Comparison of ENCODE assay signal across 15 mouse cellular contexts in genomic region chr5:142692971-142693737, GRCm38 (mm10). TPM values are rescaled to one million over a fixed set of nuclear protein-coding genes. Genes with fewer than 3 reads are reported as not detected.
A peak's percentile ranks its signal among the peaks of the same experiment; 100 is the strongest.
DNase-seq lines count a peak whose midpoint lies in the region; ATAC-seq lines count a peak whose summit lies in the region.
"Had no signal": no experiment of that assay in that cellular context is flagged by ENCODE, and none has a peak within 500 bp of the region (broad histone marks: within the 10 kb centered on the region; RNA-seq: fewer than 3 reads in every experiment).

No protein-coding gene starts in this region.

- no peak overlapping the region for H3K27ac ChIP-seq in hindbrain, embryonic 14.5 days
- no peak overlapping the region for H3K27ac ChIP-seq in hindbrain, embryonic 10.5 days
- H3K27ac ChIP-seq in neural tube, embryonic 13.5 days (replicated peaks), result peak overlapping the region; percentile 46
- H3K27ac ChIP-seq in neural tube, embryonic 14.5 days (ENCODE audit: low read depth, low read length), result no peak overlapping the region
- H3K27ac ChIP-seq: heart, adult 2 months; left cerebral cortex, adult 2 months; limb, embryonic 12.5 days; liver, embryonic 15.5 days; stomach, embryonic 15.5 days had no signal

- H3K9me3 ChIP-seq in hindbrain, embryonic 14.5 days (ENCODE audit: control insufficient read depth, low read length), result no peaks in the 10 kb centered on the region
- no peaks in the 10 kb centered on the region for H3K9me3 ChIP-seq in hindbrain, embryonic 10.5 days
- no peaks in the 10 kb centered on the region for H3K9me3 ChIP-seq in neural tube, embryonic 13.5 days
- H3K9me3 ChIP-seq in neural tube, embryonic 14.5 days (ENCODE audit: control insufficient read depth, low read length), result no peaks in the 10 kb centered on the region
- H3K9me3 ChIP-seq: limb, embryonic 12.5 days; liver, embryonic 15.5 days; stomach, embryonic 15.5 days had no signal

- no peaks in the 10 kb centered on the region for H3K36me3 ChIP-seq in hindbrain, embryonic 14.5 days (replicated peaks; ENCODE audit: control insufficient read depth, insufficient read depth)
- H3K36me3 ChIP-seq in hindbrain, embryonic 10.5 days, result no peaks in the 10 kb centered on the region
- H3K36me3 ChIP-seq in neural tube, embryonic 13.5 days, result no peaks in the 10 kb centered on the region
- no peaks in the 10 kb centered on the region for H3K36me3 ChIP-seq in neural tube, embryonic 14.5 days (ENCODE audit: control insufficient read depth, insufficient read depth, low read length)
- H3K36me3 ChIP-seq: limb, embryonic 12.5 days; liver, embryonic 15.5 days; stomach, embryonic 15.5 days had no signal

- DNase-seq in hindbrain, embryonic 14.5 days (ENCODE audit: low spot score), result no peak
- no peak for DNase-seq in hindbrain, embryonic 10.5 days (ENCODE audit: low spot score)
- DNase-seq in neural tube, embryonic 10.5 days (ENCODE audit: extremely low spot score, low spot score), result no peak
- DNase-seq in cerebellum, adult 8-10 months, result peak; percentile 55
- DNase-seq in frontal cortex, postnatal 25 days (ENCODE audit: low spot score in 2 of 2), result no peak
- DNase-seq: adrenal gland, postnatal 14 days; heart, adult 2 months; lung, postnatal 36 days; spleen, adult 18-20 months had no signal

- no peak overlapping the region for H3K4me2 ChIP-seq in hindbrain, embryonic 14.5 days (replicated peaks)
- H3K4me2 ChIP-seq in neural tube, embryonic 13.5 days, result no peak overlapping the region
- no peak overlapping the region for H3K4me2 ChIP-seq in neural tube, embryonic 14.5 days (ENCODE audit: low read depth, low read length)
- H3K4me2 ChIP-seq: limb, embryonic 12.5 days; liver, embryonic 15.5 days; stomach, embryonic 15.5 days had no signal

- H3K9ac ChIP-seq in hindbrain, embryonic 14.5 days, result no peak overlapping the region
- H3K9ac ChIP-seq in neural tube, embryonic 13.5 days, result peak overlapping the region; percentile 26; the same call in 1 of the 2 replicates
- no peak overlapping the region for H3K9ac ChIP-seq in neural tube, embryonic 14.5 days (replicated peaks; ENCODE audit: low read depth, low read length)
- H3K9ac ChIP-seq: limb, embryonic 12.5 days; liver, embryonic 15.5 days; stomach, embryonic 15.5 days had no signal

- ATAC-seq in hindbrain, embryonic 14.5 days (ENCODE audit: low FRiP score), result peak; percentile 48; the same call in 1 of the 2 replicates
- ATAC-seq in neural tube, embryonic 13.5 days (ENCODE audit: low read depth), result peak; percentile 15
- peak; percentile 14; the same call in 1 of the 2 replicates for ATAC-seq in neural tube, embryonic 14.5 days (ENCODE audit: low read depth)

- H3K27me3 ChIP-seq in hindbrain, embryonic 14.5 days (ENCODE audit: control insufficient read depth, insufficient read depth, low read length), result no peaks in the 10 kb centered on the region
- peaks cover 10% of the 10 kb centered on the region; the same call in 1 of the 2 replicates for H3K27me3 ChIP-seq in hindbrain, embryonic 10.5 days (ENCODE audit: insufficient read depth, poor library complexity, severe bottlenecking)
- H3K27me3 ChIP-seq in neural tube, embryonic 13.5 days, result no peaks in the 10 kb centered on the region
- H3K27me3 ChIP-seq in neural tube, embryonic 14.5 days (ENCODE audit: control insufficient read depth, insufficient read depth, low read length), result no peaks in the 10 kb centered on the region
- H3K27me3 ChIP-seq: limb, embryonic 12.5 days; stomach, embryonic 15.5 days had no signal

- H3K4me1 ChIP-seq in hindbrain, embryonic 14.5 days (replicated peaks; ENCODE audit: control insufficient read depth, insufficient read depth, low read length), result peaks cover 9% of the 10 kb centered on the region
- H3K4me1 ChIP-seq in hindbrain, embryonic 10.5 days (replicated peaks), result peaks cover 19% of the 10 kb centered on the region
- peaks cover 34% of the 10 kb centered on the region for H3K4me1 ChIP-seq in neural tube, embryonic 13.5 days (replicated peaks)
- H3K4me1 ChIP-seq in neural tube, embryonic 14.5 days (ENCODE audit: control insufficient read depth, insufficient read depth, low read length), result peaks cover 11% of the 10 kb centered on the region; the same call in 1 of the 2 replicates
- H3K4me1 ChIP-seq: limb, embryonic 12.5 days; liver, embryonic 15.5 days had no signal

- 64% methylated on average over 12 of the region's 12 CpGs for WGBS in hindbrain, embryonic 14.5 days
- WGBS in hindbrain, embryonic 10.5 days, result 74% methylated on average over 12 of the region's 12 CpGs
- 51% methylated on average over 12 of the region's 12 CpGs for WGBS in neural tube, embryonic 13.5 days
- 51% methylated on average over 12 of the region's 12 CpGs for WGBS in neural tube, embryonic 14.5 days

- H3K4me3 ChIP-seq in hindbrain, embryonic 14.5 days (replicated peaks; ENCODE audit: low read length), result no peak overlapping the region
- H3K4me3 ChIP-seq in hindbrain, embryonic 10.5 days, result no peak overlapping the region
- H3K4me3 ChIP-seq in neural tube, embryonic 13.5 days, result no peak overlapping the region
- H3K4me3 ChIP-seq in neural tube, embryonic 14.5 days (ENCODE audit: low read depth, low read length), result no peak overlapping the region
- H3K4me3 ChIP-seq: heart, adult 2 months; left cerebral cortex, adult 2 months; limb, embryonic 12.5 days; liver, embryonic 15.5 days; stomach, embryonic 15.5 days had no signal

RNA-seq across cellular contexts. Expression of gene Slc29a4, which starts 0.8 kb away (rescaled TPM):
- polyA plus RNA-seq in hindbrain, embryonic 14.5 days (2014; fragmentation: Nextera tagmentation; extraction: Ambion mirVana), result 81.0 and 82.8 TPM in 2 replicates
- polyA plus RNA-seq in hindbrain, embryonic 10.5 days (2016; fragmentation: Nextera tagmentation; extraction: Ambion mirVana), result 21.8 and 42.3 TPM in 2 replicates
- polyA plus RNA-seq in neural tube, embryonic 13.5 days (2015; fragmentation: Nextera tagmentation; extraction: Ambion mirVana), result 79.8 and 82.1 TPM in 2 replicates
- polyA plus RNA-seq in neural tube, embryonic 14.5 days (2014; fragmentation: Nextera tagmentation; extraction: Ambion mirVana), result 71.4 and 81.0 TPM in 2 replicates
